Mouse (Mus musculus): ENCODE results near the gene Rrp8.

The Rrp8 gene

GRCm38 (mm10) chr7:105736911-105737521, at the start of gene Rrp8:
Gene Rrp8 (minus strand): TSS chr7:105737385.
- in situ Hi-C loops (cut with MboI; ENCODE audit: low pct_unique_long_range_greater_than_20kb in 1 of 2, low sequenced_read_pairs in 2 of 2, unreplicated experiment in 1 of 2): no loop called here

- in situ Hi-C loops (cut with MboI; ENCODE audit: low pct_unique_long_range_greater_than_20kb in 1 of 2, low sequenced_read_pairs in 2 of 2, unreplicated experiment in 1 of 2): no loop called here
Measured at GRCm38 (mm10) chr7:105786506-105787284, 49.5 kb upstream of the Rrp8 start.

- in situ Hi-C loops (cut with MboI; ENCODE audit: low pct_unique_long_range_greater_than_20kb in 1 of 2, low sequenced_read_pairs in 2 of 2, unreplicated experiment in 1 of 2): no loop called here
Measured at GRCm38 (mm10) chr7:105784556-105784955, 47.4 kb upstream of the Rrp8 start.

GRCm38 (mm10) chr7:105783861-105784260, 46.7 kb upstream of the Rrp8 start:
- in situ Hi-C loops (cut with MboI; ENCODE audit: low pct_unique_long_range_greater_than_20kb in 1 of 2, low sequenced_read_pairs in 2 of 2, unreplicated experiment in 1 of 2): no loop called here

- in situ Hi-C loops (cut with MboI; ENCODE audit: low pct_unique_long_range_greater_than_20kb in 1 of 2, low sequenced_read_pairs in 2 of 2, unreplicated experiment in 1 of 2): no loop called here
Measured at GRCm38 (mm10) chr7:105778553-105779265, 41.5 kb upstream of the Rrp8 start.

- in situ Hi-C loops (cut with MboI; ENCODE audit: low pct_unique_long_range_greater_than_20kb in 1 of 2, low sequenced_read_pairs in 2 of 2, unreplicated experiment in 1 of 2): no loop called here
Measured at GRCm38 (mm10) chr7:105777797-105778552, 40.8 kb upstream of the Rrp8 start.

- in situ Hi-C loops (cut with MboI; ENCODE audit: low pct_unique_long_range_greater_than_20kb in 1 of 2, low sequenced_read_pairs in 2 of 2, unreplicated experiment in 1 of 2): no loop called here
Measured at GRCm38 (mm10) chr7:105777316-105777715, 40.1 kb upstream of the Rrp8 start.

- in situ Hi-C loops (cut with MboI; ENCODE audit: low pct_unique_long_range_greater_than_20kb in 1 of 2, low sequenced_read_pairs in 2 of 2, unreplicated experiment in 1 of 2): no loop called here
Measured at GRCm38 (mm10) chr7:105776026-105776425, 38.8 kb upstream of the Rrp8 start.

- in situ Hi-C loops (cut with MboI; ENCODE audit: low pct_unique_long_range_greater_than_20kb in 1 of 2, low sequenced_read_pairs in 2 of 2, unreplicated experiment in 1 of 2): no loop called here
Measured at GRCm38 (mm10) chr7:105774661-105775060, 37.5 kb upstream of the Rrp8 start.

GRCm38 (mm10) chr7:105773041-105773440, 35.9 kb upstream of the Rrp8 start:
- in situ Hi-C loops (cut with MboI; ENCODE audit: low pct_unique_long_range_greater_than_20kb in 1 of 2, low sequenced_read_pairs in 2 of 2, unreplicated experiment in 1 of 2): no loop called here

- in situ Hi-C loops (cut with MboI; ENCODE audit: low pct_unique_long_range_greater_than_20kb in 1 of 2, low sequenced_read_pairs in 2 of 2, unreplicated experiment in 1 of 2): no loop called here
Measured at GRCm38 (mm10) chr7:105772331-105772730, 35.1 kb upstream of the Rrp8 start.

GRCm38 (mm10) chr7:105769959-105770358, 32.8 kb upstream of the Rrp8 start:
- in situ Hi-C loops (cut with MboI; ENCODE audit: low pct_unique_long_range_greater_than_20kb in 1 of 2, low sequenced_read_pairs in 2 of 2, unreplicated experiment in 1 of 2): no loop called here

- in situ Hi-C loops (cut with MboI; ENCODE audit: low pct_unique_long_range_greater_than_20kb in 1 of 2, low sequenced_read_pairs in 2 of 2, unreplicated experiment in 1 of 2): no loop called here
Measured at GRCm38 (mm10) chr7:105767729-105768165, 30.6 kb upstream of the Rrp8 start.

GRCm38 (mm10) chr7:105764331-105764730, 27.1 kb upstream of the Rrp8 start:
- in situ Hi-C loops (cut with MboI; ENCODE audit: low pct_unique_long_range_greater_than_20kb in 1 of 2, low sequenced_read_pairs in 2 of 2, unreplicated experiment in 1 of 2): no loop called here

- in situ Hi-C loops (cut with MboI; ENCODE audit: low pct_unique_long_range_greater_than_20kb in 1 of 2, low sequenced_read_pairs in 2 of 2, unreplicated experiment in 1 of 2): no loop called here
Measured at GRCm38 (mm10) chr7:105762517-105763270, 25.5 kb upstream of the Rrp8 start.

- in situ Hi-C loops (cut with MboI; ENCODE audit: low pct_unique_long_range_greater_than_20kb in 1 of 2, low sequenced_read_pairs in 2 of 2, unreplicated experiment in 1 of 2): no loop called here
Measured at GRCm38 (mm10) chr7:105761813-105762484, 24.8 kb upstream of the Rrp8 start.

GRCm38 (mm10) chr7:105753281-105753680, 16.1 kb upstream of the Rrp8 start:
- in situ Hi-C loops (cut with MboI; ENCODE audit: low pct_unique_long_range_greater_than_20kb in 1 of 2, low sequenced_read_pairs in 2 of 2, unreplicated experiment in 1 of 2): no loop called here

GRCm38 (mm10) chr7:105752716-105753115, 15.5 kb upstream of the Rrp8 start:
- in situ Hi-C loops (cut with MboI; ENCODE audit: low pct_unique_long_range_greater_than_20kb in 1 of 2, low sequenced_read_pairs in 2 of 2, unreplicated experiment in 1 of 2): no loop called here
